Comparison of ENCODE assay signal across 21 mouse cellular contexts in the genomic region with DNA sequence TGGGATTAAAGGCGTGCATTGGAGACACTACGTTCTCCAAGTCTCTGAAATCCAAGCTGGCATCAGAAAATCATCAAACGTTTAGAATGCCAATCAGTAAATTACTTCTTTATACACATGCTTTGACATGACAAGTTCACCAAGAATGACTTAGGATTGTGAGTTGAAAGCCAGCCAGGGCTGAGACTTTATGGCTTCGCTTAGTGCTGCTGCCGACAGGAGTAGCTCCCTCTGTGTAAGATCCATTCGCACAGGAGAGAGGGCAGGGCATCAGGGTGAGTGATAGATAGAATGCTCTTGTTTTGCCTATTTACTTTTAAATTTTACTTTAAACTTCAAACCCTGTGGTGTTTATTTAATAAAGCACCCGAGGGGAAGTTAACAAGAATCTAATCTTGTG. TPM values are rescaled to one million over a fixed set of nuclear protein-coding genes. Genes with fewer than 3 reads are reported as not detected.
"Had no signal": no experiment of that assay in that cellular context is flagged by ENCODE, and none has a peak within 500 bp of the region (broad histone marks: within the 10 kb centered on the region; RNA-seq: fewer than 3 reads in every experiment).

No protein-coding gene starts in this region.

- H3K27me3 ChIP-seq: limb, embryonic 13.5 days; lung, embryonic 15.5 days; midbrain, embryonic 12.5 days; midbrain, embryonic 15.5 days; neural tube, embryonic 13.5 days; stomach, embryonic 15.5 days had no signal

- DNase-seq: kidney, postnatal 25 days; layer of hippocampus, adult 9-11 months; lung, adult 18-20 months; lung, postnatal 10 days; lung, postnatal 4 days; right cerebral cortex, postnatal 25 days; spleen, adult 18-20 months; thymus, postnatal 4 days had no signal

- H3K4me3 ChIP-seq: layer of hippocampus, adult 2 months; limb, embryonic 10.5 days; limb, embryonic 13.5 days; lung, embryonic 15.5 days; midbrain, embryonic 12.5 days; midbrain, embryonic 15.5 days; myocyte; neural tube, embryonic 13.5 days; stomach, embryonic 15.5 days had no signal

- H3K4me2 ChIP-seq: limb, embryonic 13.5 days; lung, embryonic 15.5 days; midbrain, embryonic 12.5 days; midbrain, embryonic 15.5 days; neural tube, embryonic 13.5 days; stomach, embryonic 15.5 days had no signal

- H3K27ac ChIP-seq: kidney, postnatal 0 days; layer of hippocampus, adult 2 months; limb, embryonic 10.5 days; limb, embryonic 13.5 days; lung, embryonic 15.5 days; midbrain, embryonic 12.5 days; midbrain, embryonic 15.5 days; neural tube, embryonic 13.5 days; stomach, embryonic 15.5 days had no signal

- H3K9me3 ChIP-seq: limb, embryonic 10.5 days; limb, embryonic 13.5 days; lung, embryonic 15.5 days; midbrain, embryonic 12.5 days; midbrain, embryonic 15.5 days; neural tube, embryonic 13.5 days; stomach, embryonic 15.5 days had no signal

- H3K36me3 ChIP-seq: limb, embryonic 10.5 days; limb, embryonic 13.5 days; lung, embryonic 15.5 days; midbrain, embryonic 12.5 days; midbrain, embryonic 15.5 days; neural tube, embryonic 13.5 days; stomach, embryonic 15.5 days had no signal

- ATAC-seq: intestine, postnatal 0 days; midbrain, embryonic 15.5 days had no signal

- H3K4me1 ChIP-seq: limb, embryonic 10.5 days; limb, embryonic 13.5 days; lung, embryonic 15.5 days; midbrain, embryonic 12.5 days; midbrain, embryonic 15.5 days; neural tube, embryonic 13.5 days; stomach, embryonic 15.5 days had no signal

- H3K9ac ChIP-seq: limb, embryonic 13.5 days; lung, embryonic 15.5 days; midbrain, embryonic 12.5 days; midbrain, embryonic 15.5 days; neural tube, embryonic 13.5 days; stomach, embryonic 15.5 days had no signal

RNA-seq across cellular contexts. Expression of a gene that starts 44.0 kb away (rescaled TPM):
- total RNA-seq: layer of hippocampus, adult 2 months; layer of hippocampus, postnatal 25 days had no signal
- polyA plus RNA-seq: kidney, embryonic 14.5 days; limb, embryonic 10.5 days; midbrain, embryonic 15.5 days had no signal
